Mouse (Mus musculus) limb, embryonic 14.5 days (tissue): Measurements from ENCODE around the gene Parva. TPM values are rescaled to one million over a fixed set of nuclear protein-coding genes. Genes with fewer than 3 reads are reported as not detected.

Experiments
- ATAC-seq: fragments of 200-750 bp; cut with Nextera tagmentation; 2 replicates; pipeline ENCODE4 v1.8.0; 2017; ENCODE audit warnings: low read depth, moderate number of reproducible peaks, moderate TSS enrichment; ENCODE audit not compliant: low FRiP score
- DNase-seq: peaks from one replicate; pipeline ENCODE4 v3.0.0-alpha.2; 2015; ENCODE audit warnings: low spot score
- H3K27ac ChIP-seq: fragments of 300-500 bp; sonication (generic); replicated peaks from 2 replicates; pipeline ENCODE4 v1.5.1; 2014; ENCODE audit warnings: low read depth, mild to moderate bottlenecking, low read length, moderate library complexity, mixed read lengths
- H3K27me3 ChIP-seq: fragments of 300-500 bp; sonication (generic); 2 replicates; pipeline ENCODE4 v1.6.1; 2014; ENCODE audit warnings: low read length, mixed read lengths; ENCODE audit not compliant: control insufficient read depth, insufficient read depth
- H3K36me3 ChIP-seq: fragments of 300-500 bp; sonication (generic); 2 replicates; pipeline ENCODE4 v1.6.1; 2014; ENCODE audit warnings: mild to moderate bottlenecking, low read length, moderate library complexity, mixed read lengths; ENCODE audit not compliant: control insufficient read depth, insufficient read depth
- H3K4me1 ChIP-seq: fragments of 300-500 bp; sonication (generic); 2 replicates; pipeline ENCODE4 v1.6.1; 2014; ENCODE audit warnings: antibody characterized with exemption, low read length, mixed read lengths; ENCODE audit not compliant: control insufficient read depth, insufficient read depth
- H3K4me2 ChIP-seq: fragments of 300-500 bp; sonication (generic); replicated peaks from 2 replicates; pipeline ENCODE4 v1.6.1; 2014; ENCODE audit warnings: low read depth, mild to moderate bottlenecking, low read length, moderate library complexity; ENCODE audit not compliant: severe bottlenecking
- H3K4me3 ChIP-seq: fragments of 300-500 bp; sonication (generic); replicated peaks from 2 replicates; pipeline ENCODE4 v1.5.1; 2014; ENCODE audit warnings: low read length
- H3K9ac ChIP-seq: fragments of 300-500 bp; sonication (generic); 2 replicates; pipeline ENCODE4 v1.6.1; 2014; ENCODE audit warnings: mild to moderate bottlenecking, low read depth, low read length, moderate library complexity; ENCODE audit not compliant: severe bottlenecking
- H3K9me3 ChIP-seq: fragments of 300-500 bp; sonication (generic); 2 replicates; pipeline ENCODE4 v1.6.1; 2016; ENCODE audit warnings: low read length; ENCODE audit not compliant: control insufficient read depth
- POLR2A ChIP-seq: fragments of 200-500 bp; IDR thresholded peaks from 2 replicates; pipeline ENCODE4 v1.8.0; 2012; ENCODE audit warnings: inconsistent platforms, mild to moderate bottlenecking, moderate library complexity, borderline replicate concordance; ENCODE audit not compliant: insufficient read depth, insufficient read length; ENCODE audit errors: extremely low read depth
- WGBS: fragments of 180-500 bp; shearing (Covaris S2); extraction: QIAGEN DNeasy Blood & Tissue Kit; methylation state at CpG from one replicate; pipeline ENCODE4 v1.1.7; 2014; 5-methylcytosine and 5-hydroxymethylcytosine counted together
- polyA plus RNA-seq, 2 experiments: library from polyadenylated mRNA; depleted of rRNA in 1 of 2; stranded (reverse) in 1 of 2; unstranded in 1 of 2; fragments of >200 nt; fragmentation: Nextera tagmentation in 1 of 2; extraction: Ambion mirVana in 1 of 2; gene quantifications; 2 replicates each; pipeline versions ENCODE4 v1.2.1 to v1.2.3; 2012 to 2014

Gene Parva
- polyA plus RNA-seq, 2 experiments: 82.2 to 88.8 TPM

GRCm38 (mm10) chr7:112388363-112388875 lies 38.9 kb upstream of the Parva start:
- Histone ChIP-seq H3K27me3 (no peaks in the 10 kb centered on the region), H3K9ac (no peak overlapping the region), H3K9me3 (no peaks in the 10 kb centered on the region), H3K27ac (no peak overlapping the region), H3K36me3 (no peaks in the 10 kb centered on the region), H3K4me3 (no peak overlapping the region), H3K4me1 (peaks cover 34% of the 10 kb centered on the region), H3K4me2 (no peak overlapping the region)
- ATAC-seq (no peak), DNase-seq (no peak)
- WGBS: 81% methylated on average over 5 of the region's 5 CpGs
- no peak for TF ChIP-seq POLR2A

- peak overlapping the region; percentile 21 for H3K4me2 ChIP-seq
- no peak overlapping the region for H3K9ac ChIP-seq
- no peak for ATAC-seq
- no peak for DNase-seq
- H3K36me3 ChIP-seq: no peaks in the 10 kb centered on the region
- no peak for TF ChIP-seq POLR2A
- H3K4me3 ChIP-seq: no peak overlapping the region
- WGBS: 23% methylated on average over 6 of the region's 6 CpGs
- no peaks in the 10 kb centered on the region for H3K27me3 ChIP-seq
- no peaks in the 10 kb centered on the region for H3K9me3 ChIP-seq
- H3K27ac ChIP-seq: peak overlapping the region; percentile 67; the same call in 1 of the 2 replicates
- H3K4me1 ChIP-seq: peaks cover 34% of the 10 kb centered on the region
Measured at GRCm38 (mm10) chr7:112389611-112390251, 37.6 kb upstream of the Parva start.

DNA sequence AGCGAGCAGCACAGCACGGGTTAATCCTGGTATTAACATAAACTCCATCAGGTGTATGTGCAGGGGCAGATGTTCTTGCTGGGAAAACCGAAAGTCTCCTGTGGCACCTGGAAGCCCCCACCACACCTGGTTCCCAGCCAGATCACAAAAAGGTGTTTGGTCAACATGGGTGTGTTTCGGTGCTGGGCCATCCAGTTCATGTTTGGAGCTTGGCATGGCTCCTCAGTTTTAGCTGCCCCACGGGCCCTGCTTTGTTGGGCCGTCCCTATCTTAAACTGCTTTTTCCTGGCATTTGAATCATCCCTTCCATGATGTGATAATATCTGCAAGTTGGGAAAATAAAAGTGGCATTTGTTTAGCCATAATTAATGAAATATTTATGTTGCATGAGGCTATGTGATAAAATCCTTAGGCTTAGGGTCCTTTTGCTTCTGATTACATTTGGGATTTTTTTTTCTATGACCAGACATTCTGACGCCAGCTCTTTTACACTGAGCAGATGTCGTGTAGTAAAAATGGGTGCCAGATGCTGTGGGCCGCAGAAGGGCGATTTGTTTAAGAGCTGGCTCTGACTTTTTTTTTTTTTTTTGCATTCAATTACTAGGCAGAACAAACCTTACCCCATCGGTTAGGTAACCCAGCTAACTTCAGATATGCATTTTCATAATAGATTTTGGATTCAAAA lies 36.9 kb upstream of the Parva start:
- peak; percentile 61 for DNase-seq
- ATAC-seq: peak; percentile 70

GRCm38 (mm10) chr7:112390937-112391605 lies 36.2 kb upstream of the Parva start:
- H3K4me1 ChIP-seq: peaks cover 34% of the 10 kb centered on the region
- no peaks in the 10 kb centered on the region for H3K36me3 ChIP-seq
- TF ChIP-seq POLR2A: no peak
- H3K4me2 ChIP-seq: peak overlapping the region; percentile 27; the same call in 1 of the 2 replicates
- 5% methylated on average over 6 of the region's 6 CpGs for WGBS
- DNase-seq: peak; percentile 42
- no peak overlapping the region for H3K9ac ChIP-seq
- no peaks in the 10 kb centered on the region for H3K27me3 ChIP-seq
- peak overlapping the region; percentile 67 for H3K27ac ChIP-seq
- H3K4me3 ChIP-seq: no peak overlapping the region
- H3K9me3 ChIP-seq: no peaks in the 10 kb centered on the region
- ATAC-seq: peak; percentile 58; the same call in 1 of the 2 replicates

More for the DNA sequence above, 36.9 kb upstream of the Parva start:
- H3K4me2 ChIP-seq: peak overlapping the region; percentile 21
- no peak overlapping the region for H3K4me3 ChIP-seq
- 7% methylated on average over 11 of the region's 11 CpGs for WGBS
- H3K9ac ChIP-seq: no peak overlapping the region
- no peaks in the 10 kb centered on the region for H3K27me3 ChIP-seq
- peak overlapping the region; percentile 67 for H3K27ac ChIP-seq
- H3K4me1 ChIP-seq: peaks cover 34% of the 10 kb centered on the region
- TF ChIP-seq POLR2A: no peak
- H3K9me3 ChIP-seq: no peaks in the 10 kb centered on the region
- H3K36me3 ChIP-seq: no peaks in the 10 kb centered on the region

DNA sequence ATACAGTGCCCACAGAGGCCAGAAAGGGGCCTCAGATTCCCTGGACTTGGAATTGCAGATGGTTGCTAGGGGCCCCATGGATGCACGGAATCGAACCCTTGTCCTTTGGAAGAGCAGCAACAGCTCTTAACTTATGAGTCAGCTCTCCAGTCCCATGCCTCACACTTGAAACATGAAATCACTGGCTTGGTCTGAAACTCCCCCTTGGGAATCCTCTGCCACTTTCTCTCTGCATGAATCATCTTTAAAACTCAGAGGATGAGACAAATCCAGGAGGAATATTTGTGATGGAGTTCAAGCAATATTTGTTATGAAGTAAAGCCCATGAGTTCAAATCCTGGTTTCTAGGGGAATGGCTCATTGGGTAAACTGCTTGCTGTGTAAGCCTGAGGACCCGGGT lies 29.5 kb upstream of the Parva start:
- Histone ChIP-seq H3K36me3 (no peaks in the 10 kb centered on the region), H3K9me3 (no peaks in the 10 kb centered on the region), H3K4me1 (0 out of 2 replicates have a peak, but pooled peaks cover 3% of the 10 kb centered on the region), H3K4me2 (no peak overlapping the region), H3K27ac (no peak overlapping the region), H3K27me3 (no peaks in the 10 kb centered on the region), H3K9ac (no peak overlapping the region), H3K4me3 (no peak overlapping the region)
- no peak for DNase-seq
- no peak for TF ChIP-seq POLR2A
- WGBS: 96% methylated on average over 3 of the region's 3 CpGs
- ATAC-seq: no peak
